Mouse (Mus musculus) midbrain, embryonic 10.5 days (tissue): ENCODE data around the gene Rccd1. TPM values are rescaled to one million over a fixed set of nuclear protein-coding genes. Genes with fewer than 3 reads are reported as not detected.

Experiments used
- DNase-seq: peaks from one replicate; pipeline ENCODE4 v3.0.0-alpha.2; 2017; ENCODE audit warnings: low spot score
- H3K27ac ChIP-seq: fragments of 300-500 bp; sonication (generic); replicated peaks from 2 replicates; pipeline ENCODE4 v1.5.1; 2016; ENCODE audit warnings: mild to moderate bottlenecking
- H3K27me3 ChIP-seq: fragments of 300-500 bp; sonication (generic); 2 replicates; pipeline ENCODE4 v1.6.1; 2016; ENCODE audit warnings: low read depth, mild to moderate bottlenecking; ENCODE audit not compliant: poor library complexity, severe bottlenecking
- H3K36me3 ChIP-seq: fragments of 300-500 bp; sonication (generic); 2 replicates; pipeline ENCODE4 v1.6.1; 2016; ENCODE audit warnings: mild to moderate bottlenecking, moderate library complexity
- H3K4me1 ChIP-seq: fragments of 300-500 bp; sonication (generic); 2 replicates; pipeline ENCODE4 v1.6.1; 2016
- H3K4me3 ChIP-seq: fragments of 300-500 bp; sonication (generic); 2 replicates; pipeline ENCODE4 v1.5.1; 2016; ENCODE audit warnings: mild to moderate bottlenecking, moderate library complexity
- H3K9me3 ChIP-seq: fragments of 300-500 bp; sonication (generic); replicated peaks from 2 replicates; pipeline ENCODE4 v1.6.1; 2016; ENCODE audit warnings: mild to moderate bottlenecking
- WGBS: fragments of 180-500 bp; shearing (Covaris S2); methylation state at CpG from one replicate; pipeline ENCODE4 v1.1.7; 2016; 5-methylcytosine and 5-hydroxymethylcytosine counted together
- polyA plus RNA-seq: library from polyadenylated mRNA; unstranded; fragments of >200 nt; fragmentation: Nextera tagmentation; extraction: Ambion mirVana; gene quantifications from 2 replicates; pipeline ENCODE4 v1.2.1, GENCODE M21; 2016

Rccd1 gene
- polyA plus RNA-seq, 1 experiment from 2014 or later, result 12.6 TPM

DNA sequence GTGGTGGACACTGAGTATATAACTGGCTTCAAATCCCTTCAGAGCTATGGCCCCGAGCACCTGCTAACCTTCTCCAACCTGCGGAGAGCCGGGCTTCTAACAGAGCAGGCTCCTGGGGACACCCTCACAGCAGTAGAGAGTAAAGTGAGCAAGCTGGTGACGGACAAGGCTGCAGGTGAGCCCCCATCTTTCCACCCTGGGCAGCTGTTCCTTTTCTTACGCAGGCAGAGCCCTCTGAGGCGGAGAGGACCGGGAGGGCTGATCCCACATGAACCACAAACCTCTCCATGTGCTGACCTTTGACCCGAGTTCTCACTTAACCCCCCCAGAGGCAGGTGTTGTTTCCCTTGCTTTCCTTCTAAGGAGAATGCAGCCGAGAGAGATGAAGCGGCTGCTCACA lies 36.5 kb downstream of the Rccd1 start:
- Histone ChIP-seq H3K9me3 (no peaks in the 10 kb centered on the region), H3K36me3 (peaks cover 89% of the 10 kb centered on the region), H3K27ac (no peak overlapping the region), H3K4me3 (no peak overlapping the region), H3K27me3 (no peaks in the 10 kb centered on the region), H3K4me1 (no peaks in the 10 kb centered on the region)
- WGBS, result 88% methylated on average over 10 of the region's 10 CpGs
- DNase-seq, result no peak

DNA sequence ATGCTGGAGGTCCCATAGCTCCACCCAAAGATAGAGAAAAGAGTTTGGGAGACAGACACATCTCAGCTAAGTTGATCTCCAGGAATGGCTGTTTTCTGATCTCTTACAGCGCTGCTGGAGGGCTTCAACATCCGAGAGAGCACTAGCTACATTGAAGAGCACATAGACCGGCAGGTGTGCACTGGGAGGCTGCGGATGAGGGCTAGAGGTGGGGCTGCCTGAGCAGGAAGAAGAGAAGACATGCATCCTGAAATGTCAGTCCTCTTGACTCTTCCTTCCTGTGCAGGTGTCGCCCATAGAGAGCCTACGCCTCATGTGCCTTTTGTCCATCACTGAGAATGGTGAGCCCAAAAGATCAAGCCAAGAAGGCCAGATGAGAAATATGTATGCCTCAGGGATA lies 38.5 kb downstream of the Rccd1 start:
- no peaks in the 10 kb centered on the region for H3K9me3 ChIP-seq
- 92% methylated on average over 6 of the region's 6 CpGs for WGBS
- no peak for DNase-seq
- H3K4me1 ChIP-seq, result no peaks in the 10 kb centered on the region
- H3K4me3 ChIP-seq, result no peak overlapping the region
- H3K36me3 ChIP-seq, result peaks cover 89% of the 10 kb centered on the region
- H3K27me3 ChIP-seq, result no peaks in the 10 kb centered on the region
- H3K27ac ChIP-seq, result no peak overlapping the region

DNA sequence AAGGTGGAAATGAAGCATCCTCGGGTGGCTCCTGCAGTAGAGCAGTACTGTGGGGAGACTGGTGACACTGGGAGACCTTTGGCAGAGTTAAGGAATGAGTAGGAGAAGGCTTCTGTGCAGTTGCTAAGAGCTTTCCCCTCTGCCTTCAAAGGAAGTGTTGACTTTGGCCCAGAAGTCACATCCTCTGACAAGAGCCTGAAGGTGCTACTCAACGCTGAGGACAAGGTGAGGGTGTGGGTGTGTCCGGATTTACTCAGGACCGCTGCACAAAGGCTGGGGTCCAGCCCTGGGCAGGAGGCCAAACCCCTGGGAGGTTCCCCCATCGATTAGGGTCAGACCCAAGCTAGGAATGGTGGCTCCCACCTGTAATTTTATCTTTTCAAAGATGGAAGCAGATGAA lies 39.9 kb downstream of the Rccd1 start:
- no peaks in the 10 kb centered on the region for H3K9me3 ChIP-seq
- WGBS, result 94% methylated on average over 5 of the region's 5 CpGs
- H3K4me1 ChIP-seq, result no peaks in the 10 kb centered on the region
- H3K36me3 ChIP-seq, result peaks cover 89% of the 10 kb centered on the region
- no peak overlapping the region for H3K27ac ChIP-seq
- no peaks in the 10 kb centered on the region for H3K27me3 ChIP-seq
- no peak overlapping the region for H3K4me3 ChIP-seq
- DNase-seq, result no peak

DNA sequence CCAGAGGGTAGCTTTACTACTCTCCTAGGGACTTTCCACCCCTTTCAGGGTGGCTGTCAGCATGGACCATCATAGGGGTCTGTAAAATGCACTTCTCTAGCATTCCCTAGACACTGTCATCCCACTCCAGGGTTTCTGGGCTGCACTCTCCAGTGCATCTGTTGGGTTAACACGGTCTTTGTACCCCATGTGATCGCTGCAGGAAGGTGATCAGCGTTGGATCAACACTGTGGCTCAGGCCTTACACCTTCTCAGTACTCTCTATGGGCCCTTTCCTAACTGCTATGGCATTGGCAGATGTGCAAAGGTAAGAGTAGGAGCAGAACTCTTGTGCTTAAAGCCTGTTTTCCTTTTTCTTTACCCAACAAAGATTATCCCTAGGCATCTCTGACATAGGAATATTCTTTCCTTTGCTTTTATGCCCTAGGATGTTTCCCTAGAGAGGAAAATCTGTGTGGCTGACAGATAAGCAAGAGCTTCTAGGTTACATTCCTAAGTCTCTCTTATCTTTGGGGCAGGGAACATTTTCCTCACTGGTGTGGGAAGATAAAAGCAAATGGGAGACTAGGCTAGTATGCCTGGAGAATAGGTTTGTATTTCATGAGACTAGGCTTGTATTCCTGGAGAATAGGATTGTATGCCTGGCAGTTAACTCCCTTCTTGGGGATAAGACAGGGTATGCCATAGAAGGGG lies 40.9 kb downstream of the Rccd1 start:
- Histone ChIP-seq H3K4me3 (no peak overlapping the region), H3K36me3 (peaks cover 92% of the 10 kb centered on the region), H3K27ac (no peak overlapping the region), H3K27me3 (no peaks in the 10 kb centered on the region), H3K4me1 (no peaks in the 10 kb centered on the region), H3K9me3 (no peaks in the 10 kb centered on the region)
- WGBS, result 91% methylated on average over 3 of the region's 3 CpGs
- DNase-seq, result no peak

DNA sequence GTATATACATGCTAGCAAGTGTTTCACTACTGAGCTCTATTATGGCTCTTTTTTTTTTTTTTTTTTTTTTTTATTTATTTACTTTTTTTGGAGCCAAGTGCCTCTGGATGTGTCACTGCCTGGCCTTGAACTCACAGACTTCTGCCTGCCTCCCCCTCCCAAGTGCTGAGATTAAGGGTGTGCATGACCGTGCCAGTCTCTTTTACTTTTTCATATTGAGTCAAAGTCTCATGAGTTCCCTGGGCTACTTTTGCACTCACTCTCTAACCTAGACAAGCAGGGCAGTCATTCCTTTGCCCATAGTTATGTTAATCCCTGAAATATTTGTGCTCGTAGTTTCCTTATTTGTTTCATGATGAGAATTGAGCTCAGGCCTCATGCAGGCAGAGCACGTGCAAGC lies 42.6 kb downstream of the Rccd1 start:
- Histone ChIP-seq H3K9me3 (no peaks in the 10 kb centered on the region), H3K27me3 (no peaks in the 10 kb centered on the region), H3K4me3 (no peak overlapping the region), H3K4me1 (no peaks in the 10 kb centered on the region), H3K27ac (no peak overlapping the region), H3K36me3 (peaks cover 92% of the 10 kb centered on the region)
- WGBS, result 88% methylated on average over 3 of the region's 3 CpGs
- DNase-seq, result no peak

DNA sequence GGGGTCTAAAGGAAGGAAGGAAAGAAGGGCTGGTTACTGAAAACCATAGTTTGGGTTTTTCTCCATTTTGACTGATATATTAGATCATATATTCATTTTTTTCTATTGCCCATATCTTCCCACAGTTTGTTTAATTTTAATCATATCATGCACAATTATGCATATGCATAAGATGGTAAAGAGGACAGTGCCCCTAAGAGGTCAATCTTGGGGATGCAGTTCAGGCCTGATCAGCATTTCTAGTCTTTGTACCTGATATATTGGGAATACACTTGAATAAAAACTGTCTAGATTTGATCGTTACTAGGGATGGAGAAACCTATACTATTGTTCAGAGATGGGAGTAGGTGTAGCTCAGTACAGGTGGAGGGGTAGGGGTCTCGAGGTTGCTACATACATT lies 43.3 kb downstream of the Rccd1 start:
- no peaks in the 10 kb centered on the region for H3K4me1 ChIP-seq
- no peak overlapping the region for H3K4me3 ChIP-seq
- H3K9me3 ChIP-seq, result no peaks in the 10 kb centered on the region
- H3K36me3 ChIP-seq, result peaks cover 92% of the 10 kb centered on the region
- DNase-seq, result no peak
- H3K27ac ChIP-seq, result no peak overlapping the region
- 90% methylated on average over 2 of the region's 2 CpGs for WGBS
- H3K27me3 ChIP-seq, result no peaks in the 10 kb centered on the region

DNA sequence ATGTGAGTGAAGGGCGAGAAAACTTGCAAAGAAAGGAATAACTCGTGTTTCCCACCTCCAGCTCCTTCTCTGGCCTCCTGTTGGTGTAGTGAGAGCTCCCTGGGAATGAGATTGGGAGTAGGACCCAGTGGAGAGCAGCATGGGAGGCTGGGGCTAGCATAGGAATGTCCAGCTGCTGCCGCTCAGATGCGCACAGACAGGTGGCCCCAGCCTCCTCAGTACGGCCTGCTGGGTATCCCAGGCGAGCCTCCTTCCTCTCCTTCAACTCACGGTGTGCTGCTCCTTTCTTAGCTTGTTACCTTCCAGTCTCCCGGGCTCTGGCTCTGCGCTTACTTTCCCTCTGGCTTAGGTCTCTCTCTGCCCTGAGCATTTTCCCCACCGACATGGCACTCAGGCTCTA lies 44.2 kb downstream of the Rccd1 start:
- 84% methylated on average over 10 of the region's 10 CpGs for WGBS
- H3K36me3 ChIP-seq, result peaks cover 91% of the 10 kb centered on the region
- no peaks in the 10 kb centered on the region for H3K27me3 ChIP-seq
- H3K4me3 ChIP-seq, result no peak overlapping the region
- no peak overlapping the region for H3K27ac ChIP-seq
- no peaks in the 10 kb centered on the region for H3K4me1 ChIP-seq
- H3K9me3 ChIP-seq, result peaks cover 4% of the 10 kb centered on the region
- no peak for DNase-seq

DNA sequence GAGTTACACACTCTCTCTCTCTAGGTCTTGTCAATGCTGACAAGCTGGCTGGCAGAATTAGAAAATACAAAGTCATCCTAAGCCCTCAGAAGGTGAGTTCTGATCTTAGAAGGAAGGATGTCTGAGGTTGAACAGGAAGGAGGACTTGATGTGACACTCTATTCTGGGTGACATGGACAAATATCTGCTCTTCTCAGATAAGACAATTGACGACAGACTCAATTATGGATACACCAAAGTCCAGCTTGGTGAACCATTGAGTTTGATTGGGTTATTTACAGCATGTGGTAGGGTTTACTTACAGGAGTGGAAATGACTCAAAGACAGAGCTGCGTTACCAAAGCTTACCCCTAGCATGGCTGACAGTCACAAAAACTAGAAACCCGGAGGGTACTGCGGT lies 47.9 kb downstream of the Rccd1 start:
- DNase-seq, result no peak
- 93% methylated on average over 4 of the region's 4 CpGs for WGBS

DNA sequence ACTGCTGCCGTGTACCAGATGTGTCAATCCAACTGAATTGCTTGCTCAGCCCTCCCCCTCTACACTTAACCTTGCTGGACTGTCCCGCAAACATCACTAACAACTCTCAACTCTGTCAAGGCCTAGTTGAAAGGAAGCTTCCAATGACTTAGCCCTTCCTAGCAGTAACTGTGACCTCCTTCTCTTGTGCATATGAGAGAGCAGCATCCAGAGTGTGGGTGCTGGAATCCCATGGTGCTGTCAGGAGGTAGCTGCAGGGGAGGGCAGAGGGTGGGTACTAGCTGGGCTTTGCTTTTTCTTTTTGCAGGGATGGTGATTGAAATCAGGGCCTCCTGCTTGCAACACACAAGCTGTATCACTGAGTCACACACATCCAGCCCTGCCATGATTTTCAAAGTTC lies 50.8 kb downstream of the Rccd1 start:
- Histone ChIP-seq H3K4me3 (no peak overlapping the region), H3K27me3 (no peaks in the 10 kb centered on the region), H3K9me3 (peaks cover 22% of the 10 kb centered on the region), H3K4me1 (peaks cover 21% of the 10 kb centered on the region), H3K36me3 (peaks cover 60% of the 10 kb centered on the region), H3K27ac (no peak overlapping the region)
- no peak for DNase-seq
- 94% methylated on average over 2 of the region's 2 CpGs for WGBS

More for the DNA sequence above, 47.9 kb downstream of the Rccd1 start:
- Histone ChIP-seq H3K4me3 (no peak overlapping the region), H3K9me3 (peaks cover 22% of the 10 kb centered on the region), H3K27ac (no peak overlapping the region), H3K4me1 (no peaks in the 10 kb centered on the region), H3K36me3 (peaks cover 89% of the 10 kb centered on the region), H3K27me3 (no peaks in the 10 kb centered on the region)

DNA sequence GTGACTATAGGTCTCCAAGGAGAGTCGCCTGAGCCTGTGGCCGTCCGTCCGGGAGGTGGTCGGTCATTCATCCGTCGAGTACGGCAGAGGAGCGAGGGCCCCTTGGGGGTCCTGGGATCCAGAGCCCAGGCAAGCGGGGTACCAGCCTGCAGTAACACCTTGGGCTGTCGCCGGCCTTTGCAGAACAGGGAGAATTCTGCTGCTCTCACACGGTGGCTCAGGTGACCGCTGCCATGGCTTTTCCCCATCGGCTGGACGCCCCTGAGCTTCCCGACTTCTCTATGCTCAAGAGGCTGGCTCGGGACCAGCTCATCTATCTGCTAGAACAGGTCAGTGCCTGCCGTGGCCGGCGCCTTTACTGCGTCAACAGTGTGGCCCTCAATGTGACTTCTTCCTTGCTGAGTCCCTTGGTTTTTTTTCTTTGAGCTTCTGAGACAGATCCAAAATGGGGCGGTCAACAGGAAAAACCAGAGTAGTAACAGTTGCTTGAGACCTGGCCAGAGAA lies 54.5 kb downstream of the Rccd1 start:
- no peak for DNase-seq
- WGBS, result under 1% methylated on average over 23 of the region's 23 CpGs
- Histone ChIP-seq H3K27me3 (no peaks in the 10 kb centered on the region), H3K27ac (peak overlapping the region; percentile 86), H3K9me3 (peaks cover 16% of the 10 kb centered on the region), H3K4me1 (peaks cover 23% of the 10 kb centered on the region), H3K4me3 (peak overlapping the region; percentile 91), H3K36me3 (peaks cover 50% of the 10 kb centered on the region)

DNA sequence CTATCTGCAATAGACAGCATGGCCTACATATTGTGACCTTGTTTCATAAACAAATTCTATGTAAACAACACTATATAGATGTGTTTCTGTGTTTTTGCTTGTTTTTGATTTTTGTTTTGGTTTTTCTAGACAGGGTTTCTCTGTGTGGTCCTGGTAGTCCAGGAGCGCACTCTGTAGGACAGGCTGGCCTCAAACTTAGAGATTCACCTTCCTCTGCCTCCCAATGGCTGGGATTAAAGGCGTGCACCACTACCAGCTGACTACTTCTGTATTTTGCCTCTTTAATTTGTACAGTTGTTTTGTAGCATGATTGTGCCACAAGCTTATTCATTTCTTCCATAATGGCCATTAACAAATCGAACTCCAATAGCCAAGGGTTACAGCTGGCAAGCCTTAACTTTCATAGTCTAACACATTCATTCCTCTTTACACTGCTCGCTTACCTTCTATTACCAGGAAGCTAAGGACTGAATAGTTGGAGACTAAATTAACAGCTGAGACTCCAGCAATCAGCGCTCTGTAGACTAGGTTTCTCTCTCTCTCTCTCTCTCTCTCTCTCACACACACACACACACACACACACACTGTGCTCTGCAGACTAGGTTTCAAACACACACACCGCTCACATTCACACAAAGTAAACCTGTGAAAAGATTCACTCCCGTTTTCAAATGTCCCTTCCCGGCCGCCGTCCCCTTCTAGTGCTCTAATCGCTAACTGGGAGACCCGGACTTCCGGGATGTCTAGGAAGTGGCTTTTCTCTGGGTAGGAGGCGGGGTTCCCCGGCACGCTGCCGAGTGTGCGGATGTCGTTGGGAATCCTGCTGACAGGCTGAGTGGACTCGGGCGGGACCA lies 55.1 kb downstream of the Rccd1 start, which contains the start of gene Vps33b:
TSS of gene Vps33b (plus strand) at position 753 of the 854 bp plus-strand sequence.
- DNase-seq, result peak; percentile 94
- WGBS, result 4% methylated on average over 21 of the region's 21 CpGs
- H3K36me3 ChIP-seq, result peaks cover 50% of the 10 kb centered on the region
- H3K27me3 ChIP-seq, result no peaks in the 10 kb centered on the region
- peaks cover 23% of the 10 kb centered on the region for H3K4me1 ChIP-seq
- peak within 1 kb of the TSS; percentile 91 for H3K4me3 ChIP-seq
- H3K27ac ChIP-seq, result peak within 1 kb of the TSS; percentile 86
- H3K9me3 ChIP-seq, result peaks cover 9% of the 10 kb centered on the region

DNA sequence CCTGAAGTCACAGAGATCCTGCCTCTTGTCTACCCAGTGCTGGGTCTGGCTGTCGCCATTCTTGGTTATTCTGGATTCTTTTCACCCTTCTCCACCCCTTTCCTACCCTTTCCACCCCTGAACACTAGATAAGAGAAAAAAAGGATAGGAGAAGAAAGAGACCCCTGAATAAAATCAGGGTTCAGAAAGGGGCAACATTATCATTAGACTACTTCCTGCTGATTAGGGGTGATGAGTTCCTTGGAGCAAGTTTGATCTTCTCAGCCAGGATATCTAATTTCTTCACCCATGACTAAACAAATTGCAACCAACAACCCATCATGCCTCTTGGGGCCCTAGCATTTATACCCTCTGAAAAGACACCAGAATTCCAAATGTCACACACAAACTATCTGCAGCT lies 56.5 kb downstream of the Rccd1 start:
- peaks cover 23% of the 10 kb centered on the region for H3K4me1 ChIP-seq
- WGBS, result 78% methylated on average over 1 of the region's 1 CpGs
- H3K27ac ChIP-seq, result no peak overlapping the region
- H3K27me3 ChIP-seq, result no peaks in the 10 kb centered on the region
- peaks cover 48% of the 10 kb centered on the region for H3K36me3 ChIP-seq
- no peaks in the 10 kb centered on the region for H3K9me3 ChIP-seq
- no peak for DNase-seq
- no peak overlapping the region for H3K4me3 ChIP-seq

DNA sequence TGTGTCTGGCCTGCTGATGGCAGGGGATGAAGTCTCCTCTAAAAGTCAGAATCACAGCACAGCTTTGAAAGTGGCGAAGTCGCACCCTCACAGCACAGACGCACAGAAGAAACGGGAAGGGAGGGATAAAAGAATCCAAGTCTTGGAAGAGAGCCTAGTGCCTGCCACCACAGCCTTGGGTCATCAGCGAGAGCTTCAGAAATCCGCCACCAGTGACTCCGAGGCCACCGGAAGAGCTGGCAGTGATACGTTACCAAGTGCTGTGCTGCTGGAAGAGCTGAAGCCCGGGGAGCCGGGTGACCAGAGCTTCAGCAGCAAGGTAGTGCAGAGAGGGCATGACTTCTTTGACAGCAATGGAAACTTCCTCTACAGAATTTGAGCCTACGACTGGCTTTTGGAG lies 59.6 kb downstream of the Rccd1 start:
- Histone ChIP-seq H3K4me1 (peaks cover 29% of the 10 kb centered on the region), H3K36me3 (peaks cover 43% of the 10 kb centered on the region), H3K4me3 (no peak overlapping the region), H3K27me3 (peaks cover 6% of the 10 kb centered on the region; the same call in 1 of the 2 replicates), H3K27ac (no peak overlapping the region), H3K9me3 (no peaks in the 10 kb centered on the region)
- DNase-seq, result no peak
- 95% methylated on average over 12 of the region's 12 CpGs for WGBS
